Mouse (Mus musculus) stomach, embryonic 16.5 days (tissue): ENCODE measurements around the gene Fbf1. TPM values are rescaled to one million over a fixed set of nuclear protein-coding genes. Genes with fewer than 3 reads are reported as not detected.

Source experiments
- ATAC-seq: fragments of 200-750 bp; cut with Nextera tagmentation; 2 replicates; pipeline ENCODE4 v1.8.0; 2017; ENCODE audit warnings: moderate number of reproducible peaks, moderate TSS enrichment; ENCODE audit not compliant: insufficient read depth, low FRiP score
- H3K27ac ChIP-seq: fragments of 300-500 bp; sonication (generic); 2 replicates; pipeline ENCODE4 v1.5.1; 2014; ENCODE audit warnings: low read length
- H3K27me3 ChIP-seq: fragments of 300-500 bp; sonication (generic); 2 replicates; pipeline ENCODE4 v1.6.1; 2014; ENCODE audit warnings: low read length, control low read depth, mixed read lengths; ENCODE audit not compliant: control insufficient read depth, insufficient read depth
- H3K36me3 ChIP-seq: fragments of 300-500 bp; sonication (generic); 2 replicates; pipeline ENCODE4 v1.6.1; 2014; ENCODE audit warnings: low read length; ENCODE audit not compliant: control insufficient read depth, insufficient read depth
- H3K4me1 ChIP-seq: fragments of 300-500 bp; sonication (generic); 2 replicates; pipeline ENCODE4 v1.6.1; 2014; ENCODE audit warnings: low read length, control low read depth, mixed read lengths; ENCODE audit not compliant: control insufficient read depth, insufficient read depth
- H3K4me2 ChIP-seq: fragments of 300-500 bp; sonication (generic); 2 replicates; pipeline ENCODE4 v1.6.1; 2014; ENCODE audit warnings: low read depth, low read length, mixed read lengths
- H3K4me3 ChIP-seq: fragments of 300-500 bp; sonication (generic); replicated peaks from 2 replicates; pipeline ENCODE4 v1.5.1; 2014; ENCODE audit warnings: mild to moderate bottlenecking, low read length
- H3K9ac ChIP-seq: fragments of 300-500 bp; sonication (generic); 2 replicates; pipeline ENCODE4 v1.6.1; 2014; ENCODE audit warnings: low read length
- H3K9me3 ChIP-seq: fragments of 300-500 bp; sonication (generic); replicated peaks from 2 replicates; pipeline ENCODE4 v1.6.1; 2016; ENCODE audit warnings: low read length, control low read depth; ENCODE audit not compliant: control insufficient read depth
- WGBS: fragments of 180-500 bp; shearing (Covaris S2); extraction: QIAGEN DNeasy Blood & Tissue Kit; methylation state at CpG from one replicate; pipeline ENCODE4 v1.1.7; 2014; 5-methylcytosine and 5-hydroxymethylcytosine counted together
- polyA plus RNA-seq: library from polyadenylated mRNA; unstranded; fragments of >200 nt; fragmentation: Nextera tagmentation; extraction: Ambion mirVana; gene quantifications from 2 replicates; pipeline ENCODE4 v1.2.1, GENCODE M21; 2015

Fbf1 gene
- polyA plus RNA-seq, 1 experiment from 2014 or later: 31.4 TPM

GRCm38 (mm10) chr11:116170003-116170800 is 2.2 kb upstream of the Fbf1 start:
- no peaks in the 10 kb centered on the region; the same call in 1 of the 2 replicates for H3K4me1 ChIP-seq
- H3K36me3 ChIP-seq: peaks cover 4% of the 10 kb centered on the region; the same call in 1 of the 2 replicates
- WGBS: 74% methylated on average over 5 of the region's 5 CpGs
- H3K27me3 ChIP-seq: no peaks in the 10 kb centered on the region
- no peak overlapping the region for H3K4me2 ChIP-seq
- no peak for ATAC-seq
- no peak overlapping the region for H3K9ac ChIP-seq
- H3K4me3 ChIP-seq: no peak overlapping the region
- no peak overlapping the region for H3K27ac ChIP-seq
- H3K9me3 ChIP-seq: no peaks in the 10 kb centered on the region

DNA sequence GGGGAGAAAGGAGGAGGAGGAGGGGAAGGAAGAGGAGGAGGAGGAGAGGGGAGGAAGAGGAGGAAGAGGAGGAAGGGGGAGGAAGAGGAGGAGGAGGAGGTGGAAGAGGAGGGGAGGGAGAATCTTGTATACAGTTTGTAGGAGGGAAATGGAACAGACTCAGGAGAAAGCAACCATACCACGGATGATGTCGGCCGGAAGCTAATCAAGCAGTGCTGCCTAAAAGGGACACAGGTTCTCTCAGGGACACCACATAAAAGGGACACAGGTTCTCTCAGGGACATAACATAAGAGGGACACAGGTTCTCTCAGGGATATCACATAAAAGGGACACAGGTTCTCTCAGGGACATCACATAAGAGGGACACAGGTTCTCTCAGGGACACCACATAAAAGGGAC is 1.2 kb upstream of the Fbf1 start:
- Histone ChIP-seq H3K4me3 (no peak overlapping the region), H3K27ac (no peak overlapping the region), H3K4me2 (no peak overlapping the region), H3K36me3 (peaks cover 3% of the 10 kb centered on the region; the same call in 1 of the 2 replicates), H3K9me3 (no peaks in the 10 kb centered on the region), H3K27me3 (no peaks in the 10 kb centered on the region), H3K9ac (no peak overlapping the region), H3K4me1 (no peaks in the 10 kb centered on the region; the same call in 1 of the 2 replicates)
- no peak for ATAC-seq
- WGBS: 87% methylated on average over 3 of the region's 3 CpGs

GRCm38 (mm10) chr11:116167232-116167631 is 734 bp downstream of the Fbf1 start:
- H3K36me3 ChIP-seq: no peaks in the 10 kb centered on the region; the same call in 1 of the 2 replicates
- H3K27me3 ChIP-seq: no peaks in the 10 kb centered on the region
- WGBS: 6% methylated on average over 6 of the region's 6 CpGs
- peak overlapping the region; percentile 88 for H3K9ac ChIP-seq
- H3K4me3 ChIP-seq: peak overlapping the region; percentile 81
- no peaks in the 10 kb centered on the region for H3K9me3 ChIP-seq
- H3K4me2 ChIP-seq: peak overlapping the region; percentile 94
- H3K27ac ChIP-seq: peak overlapping the region; percentile 96
- H3K4me1 ChIP-seq: no peaks in the 10 kb centered on the region; the same call in 1 of the 2 replicates
- ATAC-seq: no peak

DNA sequence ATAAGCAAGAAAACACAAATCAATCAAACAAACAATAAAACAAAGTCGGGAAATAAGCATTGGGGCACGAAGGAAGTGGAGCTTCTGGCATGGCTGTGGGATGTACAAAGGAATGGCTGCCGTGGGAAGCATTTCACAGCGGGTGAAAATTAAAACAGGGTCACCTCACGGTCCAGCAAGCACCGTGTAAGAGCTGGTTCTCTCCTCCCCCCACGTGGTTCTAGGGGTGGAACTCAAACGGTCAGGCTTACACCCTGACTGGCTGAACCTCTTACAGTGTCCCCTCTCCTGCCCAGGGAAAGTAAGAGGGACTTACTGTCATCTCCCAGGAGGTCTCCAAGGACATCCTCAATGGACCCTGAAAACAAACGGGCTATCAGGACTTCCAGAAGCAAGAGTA is 5.0 kb downstream of the Fbf1 start:
- Histone ChIP-seq H3K27ac (0 out of 2 replicates have a peak overlapping the region, but pooled peaks have one; percentile 86), H3K4me2 (no peak overlapping the region), H3K4me1 (peaks cover 9% of the 10 kb centered on the region), H3K9ac (no peak overlapping the region), H3K4me3 (no peak overlapping the region), H3K9me3 (no peaks in the 10 kb centered on the region), H3K27me3 (no peaks in the 10 kb centered on the region), H3K36me3 (no peaks in the 10 kb centered on the region)
- ATAC-seq: no peak
- WGBS: 51% methylated on average over 9 of the region's 9 CpGs

GRCm38 (mm10) chr11:116162146-116162545 is 5.8 kb downstream of the Fbf1 start:
- Histone ChIP-seq H3K36me3 (no peaks in the 10 kb centered on the region), H3K27ac (peak overlapping the region; percentile 86), H3K9me3 (no peaks in the 10 kb centered on the region), H3K4me2 (no peak overlapping the region), H3K4me1 (peaks cover 9% of the 10 kb centered on the region; the same call in 1 of the 2 replicates), H3K9ac (no peak overlapping the region), H3K27me3 (no peaks in the 10 kb centered on the region), H3K4me3 (no peak overlapping the region)
- WGBS: 63% methylated on average over 10 of the region's 10 CpGs
- no peak for ATAC-seq

DNA sequence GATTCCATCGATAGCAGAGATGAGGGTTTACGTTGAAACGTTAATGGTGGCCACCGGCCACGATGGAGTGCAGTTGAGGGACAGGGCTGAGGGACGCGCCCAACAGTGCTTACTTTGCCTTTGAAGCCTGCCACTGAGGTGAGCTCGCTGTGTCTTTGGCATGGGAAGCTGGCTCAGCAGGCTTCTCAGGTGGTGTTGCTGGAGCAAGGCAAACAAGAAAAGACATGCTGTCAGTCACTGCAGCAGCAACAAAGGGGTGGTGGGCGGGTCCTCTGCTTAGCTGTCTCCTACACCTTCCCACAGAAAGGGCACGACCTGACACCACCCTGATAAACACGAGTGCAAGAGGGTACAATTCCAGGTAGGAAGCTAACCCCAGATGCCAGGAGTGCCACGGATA is 6.7 kb downstream of the Fbf1 start:
- Histone ChIP-seq H3K27ac (peak overlapping the region; percentile 86), H3K9me3 (no peaks in the 10 kb centered on the region)

DNA sequence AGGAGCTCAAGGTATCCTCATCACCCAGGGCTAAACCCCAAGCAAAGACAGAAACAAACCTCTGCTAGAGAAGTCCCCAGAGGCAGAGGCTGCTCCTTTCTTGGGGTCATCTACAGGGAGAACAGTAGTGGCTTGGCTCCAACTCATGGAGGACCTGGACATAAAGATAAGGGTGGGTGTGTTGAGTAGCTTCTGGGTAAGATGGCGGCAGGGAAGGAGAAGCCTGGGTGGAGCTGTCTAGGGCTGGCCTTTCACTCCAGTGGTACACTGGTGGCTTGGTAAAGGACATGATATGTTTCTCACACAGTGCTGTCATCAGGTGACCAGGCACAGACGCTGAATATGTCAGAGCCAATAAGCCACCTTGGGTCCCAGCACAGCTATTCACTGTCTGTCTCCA is 17.0 kb downstream of the Fbf1 start:
- ATAC-seq: no peak

More for the DNA sequence above, 6.7 kb downstream of the Fbf1 start:
- Histone ChIP-seq H3K4me3 (no peak overlapping the region), H3K36me3 (no peaks in the 10 kb centered on the region), H3K4me1 (peaks cover 9% of the 10 kb centered on the region; the same call in 1 of the 2 replicates), H3K9ac (no peak overlapping the region), H3K27me3 (no peaks in the 10 kb centered on the region), H3K4me2 (0 out of 2 replicates have a peak overlapping the region, but pooled peaks have one; percentile 9)
- ATAC-seq: peak; percentile 78
- 49% methylated on average over 12 of the region's 12 CpGs for WGBS

GRCm38 (mm10) chr11:116149341-116149740 is 18.6 kb downstream of the Fbf1 start:
- Histone ChIP-seq H3K9ac (no peak overlapping the region), H3K4me2 (no peak overlapping the region), H3K27ac (no peak overlapping the region), H3K4me1 (0 out of 2 replicates have a peak, but pooled peaks cover 3% of the 10 kb centered on the region), H3K4me3 (no peak overlapping the region), H3K27me3 (no peaks in the 10 kb centered on the region), H3K9me3 (no peaks in the 10 kb centered on the region), H3K36me3 (peaks cover 41% of the 10 kb centered on the region)
- no peak for ATAC-seq
- WGBS: 78% methylated on average over 6 of the region's 6 CpGs

More for the DNA sequence above, 17.0 kb downstream of the Fbf1 start:
- no peak overlapping the region for H3K4me3 ChIP-seq
- 85% methylated on average over 2 of the region's 2 CpGs for WGBS
- no peak overlapping the region for H3K4me2 ChIP-seq
- H3K4me1 ChIP-seq: no peaks in the 10 kb centered on the region
- H3K9me3 ChIP-seq: no peaks in the 10 kb centered on the region
- peaks cover 40% of the 10 kb centered on the region for H3K36me3 ChIP-seq
- H3K27me3 ChIP-seq: no peaks in the 10 kb centered on the region
- H3K9ac ChIP-seq: no peak overlapping the region
- H3K27ac ChIP-seq: no peak overlapping the region

DNA sequence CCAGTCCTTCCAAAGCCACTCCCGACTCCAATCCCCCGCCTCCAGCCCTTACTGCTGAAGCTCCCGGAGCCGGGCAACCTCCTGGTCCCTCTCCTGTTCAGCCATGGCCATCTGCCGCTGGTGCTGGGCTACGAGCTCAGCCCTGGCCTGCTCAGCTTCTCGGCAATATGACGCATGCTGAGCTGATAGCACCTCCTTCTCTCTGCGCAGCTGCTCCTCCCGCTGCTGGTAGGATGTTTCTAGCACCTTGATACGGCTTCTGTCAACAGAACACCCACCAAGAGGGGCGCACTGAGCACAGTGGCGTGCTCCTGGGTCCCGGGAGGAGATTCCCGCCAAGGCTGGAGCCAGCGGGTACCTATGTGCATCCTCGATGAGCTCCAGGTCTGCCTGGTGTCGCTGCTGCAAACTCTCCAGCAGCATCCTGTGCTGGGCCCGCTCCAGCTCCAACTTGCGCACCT is 19.2 kb downstream of the Fbf1 start:
- Histone ChIP-seq H3K36me3 (peaks cover 38% of the 10 kb centered on the region), H3K4me2 (no peak overlapping the region), H3K4me3 (no peak overlapping the region), H3K27ac (no peak overlapping the region), H3K9me3 (no peaks in the 10 kb centered on the region), H3K27me3 (no peaks in the 10 kb centered on the region), H3K4me1 (0 out of 2 replicates have a peak, but pooled peaks cover 3% of the 10 kb centered on the region), H3K9ac (no peak overlapping the region)
- ATAC-seq: no peak
- 57% methylated on average over 20 of the region's 20 CpGs for WGBS
